Mouse (Mus musculus) heart, embryonic 16.5 days (tissue): ENCODE data around the gene Zbtb44. TPM values are rescaled to one million over a fixed set of nuclear protein-coding genes. Genes with fewer than 3 reads are reported as not detected.
"Not testable (repeated sequence)": the region's sequence is repeated elsewhere in the genome, so short reads cannot be mapped to it uniquely, and the experiment has no call there.

ENCODE experiments used
- ATAC-seq: fragments of 200-750 bp; cut with Nextera tagmentation; replicated peaks from 2 replicates; pipeline ENCODE4 v1.8.0; 2017; ENCODE audit warnings: moderate number of reproducible peaks; ENCODE audit not compliant: insufficient read depth, low FRiP score; ENCODE audit errors: extremely low read depth
- H3K27ac ChIP-seq: fragments of 300-500 bp; sonication (generic); 2 replicates; pipeline ENCODE4 v1.5.1; 2014; ENCODE audit warnings: mild to moderate bottlenecking, low read length, control low read depth, moderate library complexity
- H3K27me3 ChIP-seq: fragments of 300-500 bp; sonication (generic); 2 replicates; pipeline ENCODE4 v1.6.1; 2014; ENCODE audit warnings: low read length, mixed read lengths; ENCODE audit not compliant: control insufficient read depth, insufficient read depth
- H3K36me3 ChIP-seq: fragments of 300-500 bp; sonication (generic); 2 replicates; pipeline ENCODE4 v1.6.1; 2014; ENCODE audit not compliant: control insufficient read depth, insufficient read depth
- H3K4me1 ChIP-seq: fragments of 300-500 bp; sonication (generic); 2 replicates; pipeline ENCODE4 v1.6.1; 2014; ENCODE audit warnings: low read length, mixed read lengths; ENCODE audit not compliant: control insufficient read depth, insufficient read depth
- H3K4me2 ChIP-seq: fragments of 300-500 bp; sonication (generic); 2 replicates; pipeline ENCODE4 v1.6.1; 2014; ENCODE audit warnings: low read depth, mild to moderate bottlenecking, control low read depth, low read length
- H3K4me3 ChIP-seq: fragments of 300-500 bp; sonication (generic); 2 replicates; pipeline ENCODE4 v1.5.1; 2014; ENCODE audit warnings: mild to moderate bottlenecking, control low read depth, low read length
- H3K9ac ChIP-seq: fragments of 300-500 bp; sonication (generic); 2 replicates; pipeline ENCODE4 v1.6.1; 2014; ENCODE audit warnings: low read length, control low read depth
- H3K9me3 ChIP-seq: fragments of 300-500 bp; sonication (generic); replicated peaks from 2 replicates; pipeline ENCODE4 v1.6.1; 2016; ENCODE audit warnings: low read length; ENCODE audit not compliant: control insufficient read depth
- WGBS: fragments of 180-500 bp; shearing (Covaris S2); extraction: QIAGEN DNeasy Blood & Tissue Kit; methylation state at CpG from one replicate; pipeline ENCODE4 v1.1.7; 2014; 5-methylcytosine and 5-hydroxymethylcytosine counted together
- polyA plus RNA-seq: library from polyadenylated mRNA; unstranded; fragments of >200 nt; fragmentation: Nextera tagmentation; extraction: Ambion mirVana; gene quantifications from 2 replicates; pipeline ENCODE4 v1.2.1, GENCODE M21; 2015

The Zbtb44 gene
- polyA plus RNA-seq, 1 experiment from 2014 or later = 6.5 TPM

DNA sequence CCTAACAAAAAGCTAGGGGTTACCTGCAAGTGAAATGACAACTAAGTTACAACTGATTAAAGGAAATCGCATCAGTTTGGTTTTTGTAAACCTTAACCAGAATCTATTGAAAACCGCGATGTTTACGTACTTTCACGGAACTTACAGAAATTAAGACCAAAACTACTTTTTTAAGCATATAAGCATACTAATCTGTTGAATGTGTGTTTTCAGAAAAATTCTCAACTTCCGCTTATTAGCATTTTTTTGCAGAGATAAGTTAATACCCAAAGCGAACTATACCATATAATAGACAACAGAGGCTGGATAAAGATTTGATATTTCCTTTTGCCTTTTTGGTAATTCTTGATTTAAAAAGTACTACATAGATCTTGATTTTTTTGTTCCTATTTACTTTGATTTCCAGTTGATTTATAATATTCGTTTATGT is 985 bp downstream of the Zbtb44 start:
- no peak for ATAC-seq
- peaks cover 13% of the 10 kb centered on the region for H3K4me1 ChIP-seq
- WGBS = 12% methylated on average over 8 of the region's 8 CpGs
- no peaks in the 10 kb centered on the region for H3K36me3 ChIP-seq
- H3K9me3 ChIP-seq = no peaks in the 10 kb centered on the region
- H3K4me2 ChIP-seq = peak overlapping the region; percentile 90
- peak overlapping the region; percentile 99; the same call in 1 of the 2 replicates for H3K27ac ChIP-seq
- H3K4me3 ChIP-seq = peak overlapping the region; percentile 95
- H3K9ac ChIP-seq = peak overlapping the region; percentile 97
- H3K27me3 ChIP-seq = no peaks in the 10 kb centered on the region

- H3K27ac ChIP-seq = no peak overlapping the region
- ATAC-seq = no peak
- peak overlapping the region; percentile 54; the same call in 1 of the 2 replicates for H3K4me2 ChIP-seq
These were observed 2.1 kb downstream of the Zbtb44 start for GRCm38 (mm10) chr9:31032546-31032945.

GRCm38 (mm10) chr9:31050208-31050607 is 19.8 kb downstream of the Zbtb44 start:
- Histone ChIP-seq H3K9ac (no peak overlapping the region), H3K4me1 (peaks cover 14% of the 10 kb centered on the region), H3K4me3 (no peak overlapping the region), H3K27me3 (no peaks in the 10 kb centered on the region), H3K36me3 (peaks cover 11% of the 10 kb centered on the region; the same call in 1 of the 2 replicates), H3K4me2 (no peak overlapping the region), H3K27ac (no peak overlapping the region), H3K9me3 (no peaks in the 10 kb centered on the region)
- WGBS = 96% methylated on average over 5 of the region's 5 CpGs
- ATAC-seq = no peak

More at GRCm38 (mm10) chr9:31032546-31032945, 2.1 kb downstream of the Zbtb44 start:
- H3K9ac ChIP-seq = no peak overlapping the region
- H3K36me3 ChIP-seq = no peaks in the 10 kb centered on the region
- no peaks in the 10 kb centered on the region for H3K27me3 ChIP-seq
- H3K4me3 ChIP-seq = no peak overlapping the region
- H3K4me1 ChIP-seq = peaks cover 13% of the 10 kb centered on the region
- no peaks in the 10 kb centered on the region for H3K9me3 ChIP-seq

DNA sequence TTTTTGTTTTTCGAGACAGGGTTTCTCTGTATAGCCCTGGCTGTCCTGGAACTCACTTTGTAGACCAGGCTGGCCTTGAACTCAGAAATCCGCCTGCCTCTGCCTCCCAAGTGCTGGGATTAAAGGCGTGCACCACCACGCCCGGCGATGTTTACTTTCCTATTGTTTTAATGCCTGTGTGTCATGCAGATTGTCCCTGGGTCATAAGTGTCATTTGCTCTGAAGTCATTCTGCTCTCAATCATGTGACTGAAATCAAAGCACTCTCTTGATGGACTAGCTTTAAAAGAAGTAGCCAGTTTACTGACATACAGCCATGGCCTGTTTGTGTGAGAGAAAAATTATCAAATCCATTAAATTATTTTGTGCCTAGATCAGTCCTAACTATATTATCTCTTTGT is 21.1 kb downstream of the Zbtb44 start:
- H3K9ac ChIP-seq, H3K27ac ChIP-seq, H3K9me3 ChIP-seq, H3K4me3 ChIP-seq, H3K4me2 ChIP-seq, ATAC-seq, H3K27me3 ChIP-seq: not testable (repeated sequence)
- Histone ChIP-seq H3K36me3 (peaks cover 11% of the 10 kb centered on the region; the same call in 1 of the 2 replicates), H3K4me1 (peaks cover 14% of the 10 kb centered on the region)
- WGBS = 90% methylated on average over 6 of the region's 6 CpGs

DNA sequence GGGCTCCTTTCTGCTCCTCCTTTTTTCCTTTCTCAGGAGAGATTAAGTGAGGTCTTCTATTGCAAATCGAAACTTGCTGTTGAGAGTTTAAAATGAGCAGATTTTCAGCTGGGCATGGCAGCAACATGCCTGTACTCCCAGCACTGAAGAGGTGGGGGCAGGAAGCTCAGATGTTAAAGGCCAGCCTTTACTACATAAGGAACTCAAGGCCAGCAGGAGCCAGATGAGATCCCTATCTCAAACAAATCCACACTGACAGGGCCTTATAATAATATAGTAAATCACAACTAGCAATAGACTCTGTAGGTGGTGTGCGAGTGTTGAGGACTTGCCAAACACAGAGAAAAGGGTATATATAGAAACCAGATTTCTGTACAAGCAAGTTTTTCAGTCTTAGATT is 28.3 kb downstream of the Zbtb44 start:
- 79% methylated on average over 2 of the region's 2 CpGs for WGBS
- Histone ChIP-seq H3K4me3 (no peak overlapping the region), H3K27me3 (no peaks in the 10 kb centered on the region), H3K9me3 (no peaks in the 10 kb centered on the region), H3K4me1 (no peaks in the 10 kb centered on the region), H3K27ac (no peak overlapping the region), H3K4me2 (no peak overlapping the region), H3K36me3 (peaks cover 20% of the 10 kb centered on the region), H3K9ac (no peak overlapping the region)
- ATAC-seq = no peak

DNA sequence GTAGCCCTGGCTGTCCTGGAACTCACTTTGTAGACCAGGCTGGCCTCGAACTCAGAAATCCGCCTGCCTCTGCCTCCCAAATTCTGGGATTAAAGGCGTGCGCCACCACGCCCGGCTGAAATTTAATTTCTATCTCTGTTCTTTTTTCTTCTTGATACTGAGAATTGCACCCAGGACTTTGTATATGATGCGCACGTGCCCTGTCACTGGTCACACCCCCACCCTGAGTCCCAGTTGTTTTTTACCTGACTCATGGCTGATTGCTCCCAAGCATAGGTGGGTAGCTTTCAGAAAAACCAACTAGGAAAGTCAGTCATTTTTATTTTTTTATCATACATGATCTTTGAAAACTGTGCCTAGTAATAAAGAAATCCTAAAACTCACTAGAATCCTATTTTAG is 40.3 kb downstream of the Zbtb44 start:
- no peaks in the 10 kb centered on the region for H3K9me3 ChIP-seq
- H3K9ac ChIP-seq = no peak overlapping the region
- H3K4me3 ChIP-seq = no peak overlapping the region
- H3K4me2 ChIP-seq = no peak overlapping the region
- 97% methylated on average over 8 of the region's 8 CpGs for WGBS
- no peak overlapping the region for H3K27ac ChIP-seq
- no peaks in the 10 kb centered on the region for H3K27me3 ChIP-seq
- no peaks in the 10 kb centered on the region for H3K4me1 ChIP-seq
- ATAC-seq = no peak
- peaks cover 13% of the 10 kb centered on the region for H3K36me3 ChIP-seq

DNA sequence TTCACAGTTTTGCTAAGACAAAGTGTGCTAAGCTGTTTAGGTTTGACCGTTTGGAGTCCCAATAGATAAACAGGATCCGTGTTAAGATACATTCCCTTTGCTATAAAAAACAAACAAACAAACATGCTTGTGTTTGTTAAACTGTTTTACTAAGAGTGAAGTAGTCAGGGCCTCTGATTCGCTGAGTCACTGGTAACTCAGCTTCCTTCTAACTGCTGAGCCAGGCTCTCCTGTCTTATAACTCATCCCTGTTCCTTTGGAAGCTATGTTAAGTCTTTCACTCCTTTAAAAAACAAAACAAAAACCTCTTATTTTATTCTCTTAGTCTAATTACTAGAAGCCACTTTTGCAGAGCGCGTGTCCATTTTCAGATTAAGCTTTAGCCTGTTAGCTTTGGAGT is 41.8 kb downstream of the Zbtb44 start:
- no peaks in the 10 kb centered on the region for H3K9me3 ChIP-seq
- 89% methylated on average over 5 of the region's 5 CpGs for WGBS
- no peak for ATAC-seq

GRCm38 (mm10) chr9:31073797-31074196 is 43.4 kb downstream of the Zbtb44 start:
- Histone ChIP-seq H3K9me3 (no peaks in the 10 kb centered on the region), H3K27ac (no peak overlapping the region), H3K4me3 (no peak overlapping the region), H3K4me1 (peaks cover 4% of the 10 kb centered on the region; the same call in 1 of the 2 replicates), H3K36me3 (peaks cover 5% of the 10 kb centered on the region), H3K9ac (no peak overlapping the region), H3K27me3 (no peaks in the 10 kb centered on the region), H3K4me2 (no peak overlapping the region)
- no peak for ATAC-seq
- WGBS = 69% methylated on average over 7 of the region's 7 CpGs

More for the DNA sequence above, 41.8 kb downstream of the Zbtb44 start:
- Histone ChIP-seq H3K4me1 (peaks cover under 1% of the 10 kb centered on the region; the same call in 1 of the 2 replicates), H3K4me3 (no peak overlapping the region), H3K4me2 (no peak overlapping the region), H3K9ac (no peak overlapping the region), H3K36me3 (peaks cover 7% of the 10 kb centered on the region), H3K27ac (no peak overlapping the region), H3K27me3 (no peaks in the 10 kb centered on the region)

- Histone ChIP-seq H3K27me3 (no peaks in the 10 kb centered on the region), H3K36me3 (peaks cover 2% of the 10 kb centered on the region; the same call in 1 of the 2 replicates), H3K4me2 (no peak overlapping the region), H3K9ac (no peak overlapping the region), H3K4me3 (no peak overlapping the region), H3K27ac (no peak overlapping the region), H3K9me3 (no peaks in the 10 kb centered on the region), H3K4me1 (peaks cover 4% of the 10 kb centered on the region; the same call in 1 of the 2 replicates)
- 83% methylated on average over 10 of the region's 10 CpGs for WGBS
- ATAC-seq = no peak
These were observed 44.4 kb downstream of the Zbtb44 start for GRCm38 (mm10) chr9:31074836-31075235.
